Mouse (Mus musculus) MEL (cell line): ENCODE data around the gene Fam219b. TPM values are rescaled to one million over a fixed set of nuclear protein-coding genes. Genes with fewer than 3 reads are reported as not detected.
A peak's percentile ranks its signal among the peaks of the same experiment; 100 is the strongest.

Experiments
- DNase-seq: peaks from one replicate; pipeline ENCODE4 v3.0.0; 2011; ENCODE audit warnings: low read depth, low spot score
- H3K27ac ChIP-seq: 2 replicates; pipeline ENCODE4 v1.5.1; 2012; ENCODE audit warnings: low read depth, mild to moderate bottlenecking, control low read depth, low read length, moderate library complexity; ENCODE audit not compliant: control insufficient read depth
- H3K27me3 ChIP-seq, 2 experiments: fragments of 150-350 bp in 1 of 2; sonication (generic) in 1 of 2; 2 replicates each; pipeline ENCODE4 v1.6.1; 2012; ENCODE audit warnings: low read length in 2 of 2, mild to moderate bottlenecking in 2 of 2, improper control_type of control experiment in 1 of 2, moderate library complexity in 1 of 2; ENCODE audit not compliant: insufficient read depth in 2 of 2, control insufficient read depth in 1 of 2
- H3K36me3 ChIP-seq, 2 experiments: 2 replicates each; pipeline ENCODE4 v1.6.1; 2012 to 2014; ENCODE audit warnings: low read length in 2 of 2, improper control_type of control experiment in 1 of 2, inconsistent platforms in 1 of 2, mild to moderate bottlenecking in 1 of 2; ENCODE audit not compliant: insufficient read depth in 2 of 2, control insufficient read depth in 1 of 2
- H3K4me1 ChIP-seq, 2 experiments: fragments of 150-350 bp in 1 of 2; sonication (generic) in 1 of 2; 2 replicates each; pipeline ENCODE4 v1.6.1; 2012; ENCODE audit warnings: low read length in 2 of 2, improper control_type of control experiment in 1 of 2, mild to moderate bottlenecking in 1 of 2; ENCODE audit not compliant: insufficient read depth in 2 of 2, control insufficient read depth in 1 of 2
- H3K4me3 ChIP-seq, 2 experiments: fragments of 150-350 bp in 1 of 2; sonication (generic) in 1 of 2; 2 replicates each; pipeline ENCODE4 v1.5.1; 2012; ENCODE audit warnings: low read depth in 2 of 2, low read length in 2 of 2, mild to moderate bottlenecking in 2 of 2, moderate library complexity in 2 of 2, control low read depth in 1 of 2, improper control_type of control experiment in 1 of 2; ENCODE audit not compliant: control insufficient read depth in 1 of 2, insufficient read depth in 1 of 2
- H3K79me2 ChIP-seq: 2 replicates; pipeline ENCODE4 v1.6.1; 2012; ENCODE audit warnings: mild to moderate bottlenecking, low read length, moderate library complexity; ENCODE audit not compliant: control insufficient read depth, poor library complexity, insufficient read depth
- H3K9ac ChIP-seq: 2 replicates; pipeline ENCODE4 v1.6.1; 2012; ENCODE audit warnings: low read depth, mild to moderate bottlenecking, control low read depth, low read length, moderate library complexity; ENCODE audit not compliant: control insufficient read depth, poor library complexity, severe bottlenecking
- H3K9me3 ChIP-seq: fragments of 150-350 bp; sonication (generic); replicated peaks from 2 replicates; pipeline ENCODE4 v1.6.1; 2012; ENCODE audit warnings: mild to moderate bottlenecking, low read length, improper control_type of control experiment, moderate library complexity; ENCODE audit not compliant: insufficient read depth
- BHLHE40 ChIP-seq: IDR thresholded peaks from 2 replicates; pipeline ENCODE4 v1.6.1; 2012; ENCODE audit warnings: low read depth, mild to moderate bottlenecking, inconsistent platforms, low read length, improper control_type of control experiment, borderline replicate concordance
- CHD1 ChIP-seq: IDR thresholded peaks from 2 replicates; pipeline ENCODE4 v1.6.1; 2012; ENCODE audit warnings: low read depth, mild to moderate bottlenecking, inconsistent platforms, low read length, improper control_type of control experiment
- ELF1 ChIP-seq: IDR thresholded peaks from 2 replicates; pipeline ENCODE4 v1.6.1; 2014; ENCODE audit warnings: low read depth, mild to moderate bottlenecking, inconsistent platforms, low read length, improper control_type of control experiment, moderate library complexity
- GATA1 ChIP-seq: IDR thresholded peaks from 2 replicates; pipeline ENCODE4 v1.6.1; 2011; ENCODE audit warnings: low read depth, low read length, improper control_type of control experiment
- JUND ChIP-seq: IDR thresholded peaks from 2 replicates; pipeline ENCODE4 v1.6.1; 2011; ENCODE audit warnings: low read depth, mild to moderate bottlenecking, improper control_type of control experiment, low read length
- KAT2A ChIP-seq: conservative IDR thresholded peaks from 2 replicates; pipeline ENCODE4 v1.6.1; 2012; ENCODE audit warnings: low read depth, low read length, improper control_type of control experiment, inconsistent platforms
- MAZ ChIP-seq: IDR thresholded peaks from 2 replicates; pipeline ENCODE4 v1.6.1; 2012; ENCODE audit warnings: low read depth, mild to moderate bottlenecking, inconsistent platforms, low read length, improper control_type of control experiment
- MYB ChIP-seq: IDR thresholded peaks from 2 replicates; pipeline ENCODE4 v1.6.1; 2011; ENCODE audit warnings: mild to moderate bottlenecking, low read depth, low read length, improper control_type of control experiment
- NELFE ChIP-seq: IDR thresholded peaks from 2 replicates; pipeline ENCODE4 v1.6.1; 2011; ENCODE audit warnings: low read depth, low read length, improper control_type of control experiment
- SMC3 ChIP-seq: IDR thresholded peaks from 2 replicates; pipeline ENCODE4 v1.6.1; 2011; ENCODE audit warnings: low read depth, low read length, improper control_type of control experiment
- TAL1 ChIP-seq: IDR thresholded peaks from 2 replicates; pipeline ENCODE4 v1.6.1; 2012; ENCODE audit warnings: mild to moderate bottlenecking, inconsistent platforms, low read length, moderate library complexity, mixed read lengths
- TCF12 ChIP-seq: IDR thresholded peaks from 2 replicates; pipeline ENCODE4 v1.6.1; 2014; ENCODE audit warnings: low read depth, mild to moderate bottlenecking, inconsistent platforms, low read length, improper control_type of control experiment, moderate library complexity
- USF2 ChIP-seq, 2 experiments: IDR thresholded peaks; 2 replicates each; pipeline ENCODE4 v1.6.1; 2011 to 2012; ENCODE audit warnings: improper control_type of control experiment in 2 of 2, low read length in 2 of 2, borderline replicate concordance in 1 of 2, inconsistent platforms in 1 of 2, low read depth in 1 of 2, mild to moderate bottlenecking in 1 of 2; ENCODE audit not compliant: insufficient read depth in 1 of 2
- ZC3H11A ChIP-seq: IDR thresholded peaks from 2 replicates; pipeline ENCODE4 v1.6.1; 2012; ENCODE audit warnings: low read depth, mild to moderate bottlenecking, inconsistent platforms, low read length, improper control_type of control experiment
- polyA plus RNA-seq, 2 experiments: library from polyadenylated mRNA; stranded (reverse) in 1 of 2; unstranded in 1 of 2; fragments of >175 nt in 1 of 2; fragments of >200 nt in 1 of 2; gene quantifications; 2 replicates each; pipeline versions ENCODE4 v1.2.1 to v1.2.4; 2012; ENCODE audit warnings: low replicate concordance in 2 of 2, low read depth in 1 of 2; ENCODE audit not compliant: insufficient read length in 2 of 2, insufficient read depth in 1 of 2, missing spikeins in 1 of 2
- total RNA-seq: library from RNA; depleted of rRNA; stranded (reverse); fragments of 300-350 nt; gene quantifications from 2 replicates; pipeline ENCODE4 v1.2.3, GENCODE M21; 2012

The Fam219b gene
- total and polyA plus RNA-seq, 3 experiments = 12.8 to 16.4 TPM; not detected in 1

DNA sequence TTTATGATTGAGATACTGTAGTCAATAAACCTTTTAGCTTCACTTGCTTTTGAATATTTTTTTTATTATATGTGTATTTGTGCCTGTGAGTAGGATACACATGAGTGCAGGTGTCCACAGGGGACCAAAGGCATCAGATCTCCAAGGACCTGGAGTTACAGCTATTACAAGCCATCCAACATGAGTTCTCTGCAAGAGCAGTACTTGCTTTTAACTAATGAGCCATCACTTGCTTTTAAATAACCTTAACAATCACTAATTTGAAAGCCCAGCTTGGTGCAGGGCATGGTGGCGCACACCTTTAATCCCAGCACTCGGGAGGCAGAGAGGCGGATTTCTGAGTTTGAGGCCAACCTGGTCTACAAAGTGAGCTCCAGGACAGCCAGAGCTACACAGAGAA lies 17.4 kb downstream of the Fam219b start:
- Histone ChIP-seq H3K4me3 (no peak overlapping the region), H3K27me3 (no peaks in the 10 kb centered on the region), H3K9ac (no peak overlapping the region), H3K4me1 (peaks cover 0 to 11% of the 10 kb centered on the region in 2 experiments; a peak in 2 of 4 replicates), H3K27ac (no peak overlapping the region), H3K79me2 (no peaks in the 10 kb centered on the region; the same call in 1 of the 2 replicates), H3K36me3 (peaks cover 0 to 6% of the 10 kb centered on the region in 2 experiments; a peak in 2 of 4 replicates), H3K9me3 (no peaks in the 10 kb centered on the region)
- DNase-seq = no peak
- TF ChIP-seq ELF1 (no peak), MYB (no peak), TCF12 (no peak), GATA1 (no peak), CHD1 (no peak), NELFE (no peak), KAT2A (no peak), SMC3 (no peak)

DNA sequence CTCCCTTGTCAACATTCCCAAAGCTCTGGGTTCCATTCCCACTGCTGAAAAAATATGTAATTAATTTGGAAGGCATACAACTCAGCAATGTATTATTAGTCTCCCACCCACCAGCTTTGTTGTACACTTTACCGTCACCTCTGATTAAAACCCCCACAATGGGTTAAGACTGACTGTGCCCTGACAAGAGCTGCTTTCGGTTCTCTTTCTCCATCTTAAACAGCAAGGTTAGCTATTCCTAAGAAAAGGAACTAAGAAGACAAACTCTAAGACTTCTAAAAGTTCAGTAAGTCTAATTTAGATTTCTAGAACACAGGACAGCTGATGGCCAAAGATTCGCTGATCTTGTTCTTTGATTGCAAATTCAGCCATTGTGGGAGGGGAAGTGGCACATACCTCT lies 19.9 kb downstream of the Fam219b start:
- no peak for TF ChIP-seq BHLHE40
- TF ChIP-seq NELFE = no peak
- TF ChIP-seq GATA1 = no peak
- no peak for TF ChIP-seq ELF1
- no peak for TF ChIP-seq TCF12
- no peak for TF ChIP-seq JUND
- no peak for TF ChIP-seq USF2 (IDR thresholded peaks at IDR 0.05; ENCODE audit: borderline replicate concordance in 1 of 2, insufficient read depth in 1 of 2, low read depth in 1 of 2, low read length in 2 of 2)
- TF ChIP-seq TAL1 = no peak
- no peak for TF ChIP-seq MAZ
- DNase-seq = no peak
- Histone ChIP-seq H3K4me1 (peaks cover under 1 to 22% of the 10 kb centered on the region in 2 experiments), H3K9me3 (no peaks in the 10 kb centered on the region), H3K9ac (no peak overlapping the region), H3K36me3 (peaks cover 0 to 16% of the 10 kb centered on the region in 2 experiments; a peak in 2 of 4 replicates), H3K4me3 (no peak overlapping the region), H3K27ac (no peak overlapping the region), H3K27me3 (no peaks in the 10 kb centered on the region), H3K79me2 (peaks cover 4% of the 10 kb centered on the region)

DNA sequence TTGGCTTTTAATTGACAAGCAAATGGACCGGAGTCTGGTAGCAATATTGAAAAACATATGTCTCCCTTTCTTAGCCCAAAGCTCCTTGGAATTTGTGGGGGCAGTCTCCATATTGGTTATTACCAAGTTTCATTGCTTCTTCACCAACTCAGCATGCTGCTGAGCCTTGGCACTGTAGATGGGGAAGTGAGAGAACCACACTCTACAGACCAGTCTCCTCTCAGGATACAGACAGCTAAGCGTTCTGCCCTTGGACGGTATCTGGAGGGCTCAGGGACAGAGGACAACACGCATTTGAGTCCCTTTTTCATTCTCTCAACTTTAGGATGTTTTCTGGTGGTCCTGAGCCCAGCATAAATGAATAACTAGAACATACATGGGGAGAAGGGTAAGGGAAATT lies 21.3 kb downstream of the Fam219b start:
- no peaks in the 10 kb centered on the region for H3K27me3 ChIP-seq
- peaks cover 2 to 28% of the 10 kb centered on the region in 2 experiments for H3K4me1 ChIP-seq
- no peaks in the 10 kb centered on the region for H3K9me3 ChIP-seq
- peaks cover 0 to 22% of the 10 kb centered on the region in 2 experiments for H3K36me3 ChIP-seq
- H3K4me3 ChIP-seq = no peak overlapping the region
- peak; percentile 12 for DNase-seq
- no peak overlapping the region for H3K27ac ChIP-seq
- no peak overlapping the region for H3K9ac ChIP-seq
- TF ChIP-seq ZC3H11A = no peak
- TF ChIP-seq TCF12 = no peak
- TF ChIP-seq, all 39 proteins: peak for 0
- peaks cover 14% of the 10 kb centered on the region for H3K79me2 ChIP-seq
